ENCODE assay signal across 11 mouse cellular contexts in the genomic region with DNA sequence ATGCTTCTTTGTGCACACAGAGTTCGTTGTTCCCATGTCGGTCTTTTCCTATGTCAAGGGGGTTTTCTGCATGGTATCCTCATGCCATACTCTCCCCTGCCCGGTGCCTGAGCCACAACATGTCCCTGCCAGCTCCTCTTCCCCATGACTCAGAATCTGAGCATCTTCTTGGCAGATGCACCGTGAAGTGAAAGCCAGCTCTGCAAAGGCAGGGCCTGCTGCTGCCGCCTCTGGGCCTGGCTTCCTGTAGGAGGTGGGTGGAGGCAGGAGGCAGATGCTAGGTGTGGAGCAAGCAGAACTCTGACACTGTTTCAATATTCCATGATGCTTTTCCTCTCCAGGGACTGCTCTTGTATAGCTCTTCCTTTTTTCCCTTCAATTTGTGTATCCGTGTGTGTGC. TPM values are rescaled to one million over a fixed set of nuclear protein-coding genes. Genes with fewer than 3 reads are reported as not detected.
DNase-seq lines count a peak whose midpoint lies in the region; ATAC-seq and TF ChIP-seq lines count a peak whose summit lies in the region.
"Had no signal": no experiment of that assay in that cellular context is flagged by ENCODE, and none has a peak within 500 bp of the region (broad histone marks: within the 10 kb centered on the region; RNA-seq: fewer than 3 reads in every experiment).

No protein-coding gene starts in this region.

- H3K4me3 ChIP-seq in E14TG2a.4 (replicated peaks; ENCODE audit: low read length) = peak overlapping the region; percentile 46; the same call in 1 of the 2 replicates
- no peak overlapping the region for H3K4me3 ChIP-seq in hindbrain, embryonic 16.5 days (ENCODE audit: low read length)
- H3K4me3 ChIP-seq: lung, embryonic 15.5 days had no signal

- DNase-seq in heart, adult 8-10 months (ENCODE audit: low spot score) = peak; percentile 44
- DNase-seq in heart, postnatal 4 days = no peak
- DNase-seq in left cerebral cortex, postnatal 14 days (ENCODE audit: low spot score in 2 of 2) = peak; percentile 68 to 87
- DNase-seq in thymus, postnatal 14 days = no peak
- DNase-seq: kidney, adult 18-20 months had no signal

- peaks cover 57% of the 10 kb centered on the region for H3K4me1 ChIP-seq in E14TG2a.4 (replicated peaks; ENCODE audit: low read depth, low read length)
- H3K4me1 ChIP-seq in hindbrain, embryonic 16.5 days (ENCODE audit: control insufficient read depth, insufficient read depth, low read depth, low read length) = no peaks in the 10 kb centered on the region
- H3K4me1 ChIP-seq: lung, embryonic 15.5 days had no signal

- TF ChIP-seq CTCF in E14TG2a.4 (conservative IDR thresholded peaks at IDR 0.05; ENCODE audit: low read length) = no peak

- no peak overlapping the region for H3K4me2 ChIP-seq in hindbrain, embryonic 16.5 days (ENCODE audit: low read length)
- H3K4me2 ChIP-seq: lung, embryonic 15.5 days had no signal

- peak; percentile 96 for ATAC-seq in frontal cortex, adult (ENCODE audit: low TSS enrichment)
- no peak for ATAC-seq in erythroid progenitor cell, adult 5-6 weeks (replicated peaks; ENCODE audit: low FRiP score, poor library complexity, severe bottlenecking)
- ATAC-seq in hindbrain, embryonic 16.5 days = no peak
- ATAC-seq: midbrain, embryonic 16.5 days had no signal

- H3K27ac ChIP-seq in hindbrain, embryonic 16.5 days (ENCODE audit: low read depth, low read length) = no peak overlapping the region
- H3K27ac ChIP-seq: lung, embryonic 15.5 days had no signal

- no peak overlapping the region for H3K9ac ChIP-seq in hindbrain, embryonic 16.5 days (ENCODE audit: low read depth, low read length)
- H3K9ac ChIP-seq: lung, embryonic 15.5 days had no signal

- no peaks in the 10 kb centered on the region for H3K27me3 ChIP-seq in E14TG2a.4 (ENCODE audit: insufficient read depth, low read length)
- H3K27me3 ChIP-seq in hindbrain, embryonic 16.5 days (replicated peaks; ENCODE audit: control insufficient read depth, insufficient read depth, low read length) = no peaks in the 10 kb centered on the region
- H3K27me3 ChIP-seq: lung, embryonic 15.5 days had no signal

- intact Hi-C loops in left cerebral cortex, postnatal 14 days (cut with DNase I) = no loop called here

- H3K9me3 ChIP-seq in E14TG2a.4 (ENCODE audit: low read length) = no peaks in the 10 kb centered on the region
- H3K9me3 ChIP-seq in hindbrain, embryonic 16.5 days (ENCODE audit: control insufficient read depth, low read length) = no peaks in the 10 kb centered on the region
- H3K9me3 ChIP-seq: lung, embryonic 15.5 days had no signal

- WGBS in hindbrain, embryonic 16.5 days = 89% methylated on average over 6 of the region's 6 CpGs

- H3K36me3 ChIP-seq in E14TG2a.4 (ENCODE audit: insufficient read depth, low read length) = no peaks in the 10 kb centered on the region
- no peaks in the 10 kb centered on the region for H3K36me3 ChIP-seq in hindbrain, embryonic 16.5 days (ENCODE audit: control insufficient read depth, insufficient read depth, low read length)
- H3K36me3 ChIP-seq: lung, embryonic 15.5 days had no signal

RNA-seq across cellular contexts. Expression of gene Pfkp, which starts 10.7 kb away (rescaled TPM):
- total RNA-seq in heart, adult 8-10 months (2022) = 10 to 100 TPM; 27.7 to 47.5 (median 33.5) TPM
- total RNA-seq in heart, postnatal 4 days (2021) = 100 to 1,000 TPM in 1 of 2 experiments, 10 to 100 TPM in 1; 96.3 to 107 TPM
- total RNA-seq in left cerebral cortex, postnatal 14 days (2021) = 100 to 1,000 TPM; 260 to 273 TPM
- total RNA-seq in erythroid progenitor cell, adult 5-6 weeks (2015; ENCODE audit: low replicate concordance) = 7.9 and 14.7 TPM in 2 replicates
- 4.0 and 4.2 TPM in 2 replicates for total RNA-seq in erythroid progenitor cell, adult 5-6 weeks (2017; ENCODE audit: low replicate concordance)
- polyA plus RNA-seq in hindbrain, embryonic 16.5 days (2015; fragmentation: Nextera tagmentation; extraction: Ambion mirVana) = 507 and 556 TPM in 2 replicates

Comparison
In these comparisons a context has a peak if more than half of its experiments do, and no peak if none do; other contexts are left out.
1. DNase-seq: peak in heart, adult 8-10 months (single experiment) and left cerebral cortex, postnatal 14 days (2 of 2); none in heart, postnatal 4 days (single experiment) and thymus, postnatal 14 days (single experiment).